Mouse (Mus musculus) gastrocnemius, postnatal 4 days (tissue): ENCODE results near the gene Atp8b4. TPM values are rescaled to one million over a fixed set of nuclear protein-coding genes. Genes with fewer than 3 reads are reported as not detected.

Source experiments
- DNase-seq, 2 experiments: peaks; one replicate each; pipeline ENCODE4 v3.0.0; 2021 to 2022; ENCODE audit warnings: low spot score in 2 of 2, mixed read lengths in 2 of 2
- total RNA-seq, 2 experiments: library from RNA; stranded (reverse); gene quantifications; 2 replicates each; pipeline ENCODE4 v1.2.3; 2021

The Atp8b4 gene
- total RNA-seq, 2 experiments from 2014 or later, result 1.1 to 1.5 TPM

DNA sequence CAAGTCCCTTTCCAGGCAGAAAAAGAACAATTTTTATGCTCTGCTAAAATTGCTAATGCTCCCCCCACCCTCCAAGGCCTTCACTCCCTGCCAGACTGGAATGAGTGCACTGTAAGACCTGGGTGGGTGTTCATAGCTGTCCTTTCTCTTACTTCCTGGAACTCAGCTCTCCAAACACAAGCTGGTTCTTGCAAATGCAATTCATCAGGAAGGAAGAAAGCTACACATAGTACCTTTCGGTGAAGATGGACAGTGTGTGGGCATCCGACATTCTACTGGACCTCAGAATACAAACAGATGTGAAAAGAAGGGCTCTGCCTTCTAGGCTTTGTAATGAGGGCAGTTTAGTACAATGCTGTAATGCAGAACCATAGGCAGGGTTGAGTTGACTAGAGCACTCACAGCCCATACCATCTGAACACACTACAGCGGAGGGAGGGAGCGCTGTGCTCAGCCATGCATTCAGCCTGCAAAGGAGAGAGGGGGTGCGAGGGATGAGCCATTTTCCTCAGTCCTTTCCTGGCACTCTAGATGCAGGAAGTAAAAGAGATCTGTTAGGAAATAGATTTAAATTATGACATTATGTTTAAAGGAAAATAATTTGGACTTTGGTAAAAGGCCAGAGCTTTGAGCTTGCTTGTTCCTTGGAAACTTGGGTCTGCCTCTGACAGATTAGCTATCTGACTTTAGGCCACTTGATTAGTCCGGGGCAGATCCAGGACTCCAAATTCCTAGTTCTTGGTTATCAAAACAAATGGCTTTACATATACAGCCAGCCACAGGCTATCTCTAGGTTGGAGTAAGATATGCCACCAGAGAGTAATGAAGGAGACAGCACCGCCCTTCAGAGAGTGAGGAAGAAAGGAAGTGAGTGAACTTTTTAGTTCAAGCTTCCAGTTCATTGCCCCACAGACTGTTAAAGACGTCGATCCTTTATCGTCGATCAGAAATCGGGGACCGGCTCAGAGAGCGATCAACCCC, 136.4 kb downstream of the Atp8b4 start:
- no peak for DNase-seq

DNA sequence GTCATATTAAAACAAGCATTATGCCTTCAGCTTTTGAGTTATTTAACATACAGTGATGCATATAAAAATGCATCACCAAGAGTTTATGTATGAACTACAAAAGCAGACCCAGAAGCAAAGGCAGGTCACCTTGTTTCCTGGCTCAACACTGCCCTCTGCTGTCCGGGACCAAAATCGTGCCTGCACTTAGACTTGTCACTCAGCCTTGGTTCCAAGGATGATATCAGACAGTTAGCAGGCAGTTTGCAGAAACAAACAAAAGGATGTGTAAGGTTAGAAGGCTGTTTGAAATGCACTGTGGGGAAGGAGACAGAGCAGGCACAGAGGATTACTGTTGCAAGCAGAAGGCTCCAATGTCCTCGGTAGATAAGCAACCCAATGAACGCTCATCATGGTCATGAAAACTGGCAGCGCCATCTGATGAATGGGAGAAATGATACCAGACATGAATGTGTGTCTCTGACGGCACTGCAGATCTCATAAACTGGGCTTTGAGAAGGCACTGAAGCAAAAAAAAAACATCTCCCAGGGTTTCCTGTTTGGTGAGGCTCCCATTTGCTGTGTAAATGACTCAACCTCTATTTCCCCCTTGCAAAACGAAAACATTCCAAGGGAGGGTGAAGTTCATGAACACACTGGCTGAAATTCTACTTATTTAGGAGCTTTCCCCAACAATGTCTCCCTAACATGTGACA, 137.3 kb downstream of the Atp8b4 start:
- peak; percentile 83 to 84 for DNase-seq

DNA sequence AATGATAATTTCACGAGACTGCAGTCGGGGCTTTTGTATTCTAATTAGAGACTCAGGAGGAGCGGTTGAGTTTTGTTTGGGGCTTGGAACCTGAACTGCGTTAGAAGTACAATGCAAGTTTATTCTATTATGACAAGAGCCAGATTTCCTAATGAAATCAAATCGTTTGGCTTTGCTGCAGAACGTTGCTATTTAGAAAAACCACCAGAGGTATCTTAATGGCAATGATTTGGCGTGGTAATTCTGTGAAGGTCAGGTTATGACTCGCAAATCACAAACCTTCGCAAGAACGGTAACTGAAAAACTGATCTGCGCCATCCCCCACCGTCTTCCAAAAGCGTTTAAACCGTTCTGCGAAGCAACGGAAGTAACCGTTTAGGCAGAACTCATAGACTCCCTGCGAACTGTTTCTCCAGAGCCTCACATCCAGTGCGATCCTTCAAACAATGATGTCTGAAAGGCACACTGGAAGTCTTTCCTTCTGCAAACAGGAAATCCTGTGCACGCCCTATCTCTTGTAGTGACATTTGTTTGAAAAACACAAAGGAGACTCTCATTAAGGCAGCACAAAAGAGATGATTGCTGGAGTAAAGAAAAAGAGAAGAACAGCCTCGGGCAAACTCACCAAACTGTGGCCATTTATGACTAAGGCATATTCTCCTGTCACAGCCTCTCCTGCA, 139.2 kb downstream of the Atp8b4 start:
- DNase-seq, result no peak

DNA sequence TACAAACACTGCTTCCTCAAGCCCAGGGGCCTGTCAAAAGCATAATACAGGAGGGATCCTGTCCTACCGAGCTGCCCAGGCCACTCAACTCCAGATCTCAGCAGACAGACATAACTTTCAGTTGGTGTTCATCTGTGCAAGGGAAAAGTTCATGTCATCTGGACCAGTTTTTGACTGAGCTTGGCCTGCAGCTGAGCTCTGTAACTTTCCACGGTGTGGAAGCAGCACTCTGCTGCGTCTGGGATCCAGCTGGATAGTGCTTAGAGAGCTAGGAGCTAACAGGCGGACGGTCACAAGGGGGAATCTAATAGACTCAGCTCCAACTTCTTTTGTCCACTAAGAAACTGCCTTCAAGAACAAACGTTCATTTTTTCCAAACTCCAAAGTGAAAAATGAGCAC, 139.8 kb downstream of the Atp8b4 start:
- DNase-seq, result peak; percentile 40 to 57

DNA sequence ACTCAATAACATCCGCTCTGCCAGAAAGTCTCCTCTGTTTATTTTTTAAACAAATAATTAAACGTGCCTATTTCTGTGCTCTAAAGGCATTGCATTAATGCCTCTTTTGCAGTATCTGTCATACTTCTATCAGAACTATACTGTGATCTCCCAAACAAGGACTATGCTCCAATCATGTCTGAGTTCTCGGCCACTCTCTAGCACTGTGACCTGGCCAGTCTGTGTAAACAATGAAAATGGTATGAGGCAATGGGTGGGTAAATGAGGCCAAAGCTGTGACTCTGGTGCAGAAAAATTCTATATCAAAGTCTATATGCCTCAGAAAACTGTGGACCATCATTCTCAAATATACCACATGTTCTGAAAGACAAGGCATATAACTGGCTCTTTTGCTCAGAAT, 140.5 kb downstream of the Atp8b4 start:
- no peak for DNase-seq

DNA sequence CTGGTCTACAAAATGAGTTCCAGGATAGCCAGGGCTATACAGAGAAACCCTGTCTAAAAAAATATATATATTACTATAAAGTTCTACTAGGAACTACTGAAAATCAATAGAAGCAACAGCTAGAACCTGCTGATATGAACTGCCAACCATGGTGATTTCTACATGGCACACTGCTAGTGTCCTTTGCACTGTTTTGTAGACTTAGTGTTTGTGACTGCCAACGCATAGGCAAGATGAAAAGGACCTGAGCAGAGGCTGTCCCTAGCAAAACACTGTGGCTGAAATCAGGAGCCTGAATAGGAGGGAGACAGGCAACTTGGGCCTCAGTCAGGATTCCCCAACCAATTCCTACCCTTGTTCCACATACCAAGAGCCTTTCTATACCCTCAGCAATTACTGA, 141.2 kb downstream of the Atp8b4 start:
- no peak for DNase-seq

DNA sequence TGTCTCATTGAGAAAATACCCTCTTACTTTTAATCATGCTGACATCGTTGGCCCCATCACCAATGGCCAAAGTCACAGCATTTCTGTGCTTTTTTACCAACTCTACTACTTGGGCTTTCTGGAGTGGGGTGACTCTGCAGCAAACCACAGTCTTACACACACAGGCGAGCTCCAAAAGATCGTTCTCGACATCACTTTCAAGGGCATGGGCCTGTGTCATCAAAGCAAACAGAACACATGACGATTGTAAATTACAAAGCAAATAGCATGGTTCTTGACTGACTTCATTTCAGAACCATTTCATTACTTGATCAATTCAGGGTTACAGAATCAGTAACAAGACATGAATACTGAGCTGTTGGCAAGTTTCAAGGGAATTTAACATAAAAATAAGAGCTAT, 141.7 kb downstream of the Atp8b4 start:
- DNase-seq, result no peak

DNA sequence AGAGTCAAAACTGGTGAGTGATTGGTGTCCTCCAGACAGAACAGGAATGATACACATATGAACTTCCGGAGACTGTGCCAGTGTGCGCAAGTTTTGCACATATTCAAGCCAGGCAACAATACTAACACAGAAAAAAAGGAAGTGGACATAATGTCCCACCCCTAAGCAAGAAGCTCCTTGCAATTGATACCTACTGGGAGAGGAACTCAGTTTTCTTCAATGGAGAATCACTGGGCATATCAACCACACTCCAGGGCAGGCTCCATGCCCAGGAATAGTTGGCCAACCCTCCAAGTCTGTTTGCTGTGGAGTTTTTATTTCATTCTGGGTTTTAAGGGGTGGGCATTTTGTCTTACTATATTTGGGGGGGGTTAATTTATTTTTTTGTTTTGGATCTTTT, 145.2 kb downstream of the Atp8b4 start:
- DNase-seq, result no peak

DNA sequence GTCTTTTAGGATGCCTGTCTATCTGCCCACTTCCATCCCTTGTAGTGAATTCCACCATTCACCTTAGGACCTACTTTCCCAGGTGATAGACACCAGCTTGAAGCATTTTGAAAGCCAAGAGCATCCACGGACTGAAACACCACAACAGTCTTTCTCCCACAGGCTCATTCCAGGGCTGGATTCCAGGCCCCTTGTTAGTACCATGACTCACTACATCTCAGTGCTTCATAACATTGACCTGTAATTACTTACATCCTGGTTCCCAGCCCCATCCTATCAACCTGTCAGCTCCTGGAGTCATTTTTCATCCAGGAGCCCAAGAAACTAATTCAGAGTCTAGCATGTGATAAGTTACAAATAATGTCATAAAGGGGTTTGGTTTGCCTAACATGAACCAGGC, 148.7 kb downstream of the Atp8b4 start:
- no peak for DNase-seq

DNA sequence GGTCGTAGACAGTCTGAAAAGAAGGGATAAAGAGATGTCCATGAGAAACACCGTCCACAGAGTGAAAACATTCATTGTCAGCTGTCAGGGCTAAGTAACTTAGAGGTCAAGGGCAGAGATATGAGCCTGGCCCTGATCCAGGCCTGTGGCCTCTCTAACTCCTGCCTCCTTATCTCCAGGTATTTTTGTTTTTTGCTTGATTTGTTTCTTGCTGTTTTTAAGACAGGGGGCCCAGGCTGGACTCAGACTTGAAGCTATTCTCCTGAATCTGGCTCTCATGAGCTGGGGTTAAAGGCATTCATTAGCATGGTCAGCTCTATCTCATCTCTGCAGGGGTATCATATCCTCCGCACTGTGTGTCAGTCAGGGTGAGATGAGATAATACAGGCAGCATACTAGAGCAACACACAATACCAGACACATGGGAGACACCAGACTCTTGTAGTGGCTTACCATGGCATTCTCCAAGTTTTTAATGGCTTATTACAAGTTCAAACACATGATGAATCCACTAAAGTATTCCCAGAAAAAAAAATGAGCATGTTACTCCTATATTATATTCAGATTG, 157.4 kb downstream of the Atp8b4 start:
- DNase-seq, result no peak

DNA sequence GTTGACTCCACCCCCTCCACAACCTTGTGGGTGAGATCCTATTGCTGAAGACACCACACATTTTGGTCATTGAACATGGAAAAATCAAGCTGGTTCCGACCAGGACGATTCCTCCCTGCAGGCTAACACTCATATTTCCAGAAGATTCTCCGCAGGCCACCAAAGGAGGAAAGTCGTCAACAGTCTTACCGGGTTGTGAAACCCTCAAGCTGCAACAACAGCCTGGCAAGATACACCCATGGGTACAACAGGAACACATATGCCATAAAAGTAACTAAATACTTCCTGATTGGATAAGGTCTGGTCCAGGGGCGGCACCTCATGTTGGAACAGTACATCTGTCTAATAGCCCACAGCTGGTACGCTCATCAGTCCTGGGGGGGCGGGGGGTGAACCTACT, 159.0 kb downstream of the Atp8b4 start:
- no peak for DNase-seq

DNA sequence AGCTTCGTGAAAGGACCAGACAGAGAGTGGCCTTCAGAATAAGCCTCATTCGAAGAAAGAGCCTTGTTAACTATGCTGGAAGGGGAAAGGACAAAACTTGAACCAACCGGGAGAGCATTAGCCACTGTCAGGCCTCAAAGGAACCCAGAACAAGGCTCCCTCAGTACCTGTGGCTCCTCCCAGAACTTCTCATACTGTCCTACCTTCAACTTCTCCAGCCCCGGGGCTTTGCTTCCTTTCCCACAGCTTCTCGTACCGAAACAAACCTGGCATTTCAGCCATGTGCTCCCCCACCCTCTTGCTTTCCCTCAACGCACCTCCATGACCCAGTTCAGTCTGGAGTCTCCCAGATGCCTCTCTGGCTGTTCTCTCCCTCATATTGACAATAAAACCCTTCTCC, 160.3 kb downstream of the Atp8b4 start:
- no peak for DNase-seq

DNA sequence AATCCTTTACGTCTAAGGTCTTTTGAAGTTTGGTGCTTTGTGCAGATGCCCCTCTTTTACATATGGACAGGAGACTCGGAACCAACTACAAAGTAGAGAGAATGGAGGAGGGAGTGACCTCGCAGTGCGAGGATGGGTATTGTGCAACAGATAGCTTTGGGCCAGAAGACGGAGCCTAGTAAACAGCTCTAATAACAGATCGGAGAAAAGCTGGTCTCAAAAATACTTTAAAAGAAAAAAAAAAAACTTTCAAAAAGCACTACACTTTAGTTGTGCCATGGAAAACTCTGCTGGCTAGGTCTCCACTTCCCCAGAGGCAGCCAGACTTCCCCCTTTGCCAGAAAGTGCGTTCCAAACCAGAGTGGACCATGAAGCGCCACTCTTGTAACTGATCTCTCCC, 161.0 kb downstream of the Atp8b4 start:
- no peak for DNase-seq

DNA sequence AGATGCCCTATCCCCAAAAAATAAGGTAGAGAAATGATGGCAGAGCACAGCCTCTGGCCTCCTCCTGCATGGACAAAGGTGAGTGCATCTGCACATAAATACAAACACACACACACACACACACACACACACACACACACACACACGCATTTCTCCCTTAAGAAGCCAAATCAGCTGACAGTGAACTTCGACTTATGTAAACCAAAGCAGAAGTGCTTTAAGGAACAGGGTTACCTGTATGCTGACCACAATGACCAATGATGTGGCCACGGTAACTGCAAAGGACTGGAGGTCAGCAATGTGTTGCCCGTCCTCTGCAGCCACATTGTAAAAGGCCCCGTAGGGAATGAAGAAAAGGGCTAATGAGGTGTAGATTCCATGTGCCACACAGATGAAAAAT, 163.3 kb downstream of the Atp8b4 start:
- DNase-seq, result no peak

DNA sequence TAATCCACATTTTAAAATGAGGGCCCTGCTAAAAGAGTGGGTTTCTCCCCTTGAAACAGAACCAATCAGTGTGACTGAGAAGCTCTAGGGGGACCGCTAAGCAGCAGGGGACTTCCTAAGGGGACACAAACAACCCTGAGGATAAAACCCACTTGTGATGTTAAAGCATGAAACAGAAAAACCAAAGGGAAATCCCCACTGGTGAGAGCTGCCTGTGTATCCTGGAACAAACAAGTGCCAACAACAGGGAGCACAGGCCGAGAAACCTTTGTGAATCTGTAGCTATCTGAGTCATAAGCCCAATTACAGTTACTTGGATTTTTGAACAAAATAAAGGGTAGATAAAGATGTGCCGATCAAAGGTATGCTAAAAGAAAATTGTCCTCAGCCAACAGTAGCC, 168.7 kb downstream of the Atp8b4 start:
- no peak for DNase-seq

DNA sequence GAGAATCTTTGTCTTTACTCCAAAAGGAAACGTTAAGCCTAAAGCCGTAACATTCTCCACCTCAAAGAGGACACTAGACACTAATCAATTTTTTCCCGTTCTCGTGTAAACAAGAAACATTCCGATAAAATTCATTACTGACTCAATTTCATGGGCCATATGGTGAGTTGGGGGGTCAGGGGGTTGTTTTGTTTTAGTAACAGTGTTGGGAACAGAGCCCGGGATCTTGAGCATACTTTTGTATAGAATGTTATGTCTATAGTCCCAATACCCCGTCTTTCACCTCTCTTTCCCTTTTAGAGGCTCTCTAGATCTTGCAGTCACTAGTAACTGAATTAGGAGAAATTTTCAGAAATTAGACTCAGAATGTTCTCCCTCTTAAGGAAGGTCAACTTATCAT, 177.3 kb downstream of the Atp8b4 start:
- no peak for DNase-seq

DNA sequence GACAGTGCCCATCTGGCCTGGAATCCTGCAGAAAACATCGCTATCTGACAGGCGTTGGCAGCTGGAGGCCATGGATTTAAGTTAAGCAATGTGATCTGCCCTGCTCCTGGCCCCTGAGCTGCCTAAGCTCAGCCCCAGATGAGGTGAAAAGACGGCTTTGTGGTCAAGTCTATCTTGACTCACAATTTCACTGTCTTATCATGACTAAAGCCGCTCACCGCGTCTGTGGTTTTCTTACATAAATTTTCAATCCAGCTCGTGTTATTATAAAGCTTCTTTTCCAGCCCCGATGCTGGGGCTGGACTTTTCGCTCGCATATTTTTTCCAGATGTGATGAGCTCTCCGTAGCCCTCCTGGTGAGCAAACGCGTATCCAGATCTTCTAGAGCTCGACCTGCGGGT, 177.8 kb downstream of the Atp8b4 start:
- DNase-seq, result peak in 1 of 2 experiments; percentile 13

DNA sequence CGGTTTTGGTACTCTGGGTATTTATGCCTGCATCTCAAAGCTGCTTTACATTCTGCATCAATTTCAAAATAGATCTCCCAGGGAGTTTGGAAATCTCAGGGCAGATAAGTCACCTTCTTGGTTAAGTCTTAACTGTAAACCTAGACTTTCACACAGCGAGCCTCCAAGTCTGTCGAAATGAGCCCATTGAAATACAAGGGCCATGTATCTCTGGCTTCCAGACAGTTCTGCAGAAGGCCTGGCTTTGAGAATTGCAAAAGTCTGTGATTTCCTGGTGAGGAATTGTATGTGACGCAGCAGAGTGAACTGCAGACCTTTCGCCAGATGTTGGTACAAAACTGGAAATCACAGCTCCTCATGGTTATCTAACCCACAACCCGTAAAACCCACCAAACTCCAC, 182.4 kb downstream of the Atp8b4 start:
- no peak for DNase-seq

DNA sequence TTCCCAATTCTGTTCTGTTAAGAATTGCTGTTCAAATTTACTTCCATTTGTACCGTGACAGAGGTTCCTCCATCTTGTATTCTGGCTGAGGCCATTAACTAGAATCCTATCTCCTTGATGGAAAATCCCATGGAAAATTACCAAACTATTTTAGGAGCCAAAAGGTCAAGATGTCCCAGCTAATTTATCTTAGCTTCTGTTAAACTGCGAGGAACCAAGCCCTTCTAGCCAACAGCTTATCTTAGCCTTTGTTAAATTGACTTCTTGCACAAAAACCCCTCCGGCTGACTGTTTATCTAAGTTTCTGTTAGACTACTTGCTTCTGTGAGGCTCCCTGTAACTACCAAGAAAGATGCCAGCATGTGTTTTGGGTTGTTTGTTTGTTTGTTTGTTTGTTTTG, 183.5 kb downstream of the Atp8b4 start:
- no peak for DNase-seq

DNA sequence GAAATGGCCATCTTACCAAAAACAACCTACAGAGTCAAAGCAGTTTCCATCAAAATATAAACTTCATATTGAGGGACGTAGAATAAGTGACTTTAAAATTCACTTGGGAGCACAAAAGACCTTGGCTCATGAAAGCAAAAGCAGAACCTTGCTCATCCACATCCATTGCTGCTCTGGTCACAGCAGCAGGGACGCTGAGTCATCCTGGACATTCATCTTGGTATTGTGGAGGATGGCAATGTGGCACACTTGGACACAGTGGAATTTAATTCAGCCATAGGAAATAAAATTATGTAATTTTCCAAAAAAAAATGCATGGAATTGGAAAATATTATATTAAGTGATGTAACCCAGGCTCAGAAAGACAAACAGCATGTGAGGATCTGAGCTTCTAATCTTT, 184.1 kb downstream of the Atp8b4 start:
- no peak for DNase-seq

DNA sequence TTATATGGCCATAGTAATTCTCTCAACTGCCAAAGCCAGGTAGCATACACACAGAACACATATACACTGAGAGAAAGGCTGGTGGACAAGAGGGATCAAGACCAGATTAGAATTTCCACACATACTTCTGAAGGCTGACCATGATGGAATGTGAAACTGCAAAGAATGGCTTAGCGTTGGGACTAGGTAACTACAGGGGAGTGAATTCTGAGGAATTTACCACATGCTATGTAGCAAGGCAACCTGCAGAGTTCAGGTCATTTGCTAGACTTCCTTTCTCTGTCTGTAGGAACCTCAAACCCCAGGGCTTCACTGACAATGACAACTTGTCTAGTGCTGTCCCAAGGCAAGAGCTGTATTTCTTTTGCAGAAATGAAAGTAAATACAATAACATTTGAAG, 189.4 kb downstream of the Atp8b4 start:
- DNase-seq, result no peak

DNA sequence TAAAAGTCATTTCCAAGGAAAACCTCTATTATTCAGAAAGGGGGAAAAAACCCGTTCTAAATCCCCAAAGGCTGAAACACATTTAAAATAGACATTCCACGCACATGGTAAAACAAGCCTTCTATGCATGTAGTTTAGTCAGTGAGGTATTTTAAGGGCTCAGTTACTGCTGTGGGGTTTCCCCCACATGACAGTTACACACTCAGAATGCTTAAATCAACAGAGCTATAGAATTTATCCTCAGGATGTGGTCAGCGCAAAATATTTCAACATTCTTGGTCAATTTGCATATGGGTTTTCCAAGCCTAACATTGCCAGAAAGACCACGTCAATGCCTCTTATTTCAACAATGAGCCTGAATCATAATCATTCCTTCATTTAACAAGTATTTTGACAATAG, 190.5 kb downstream of the Atp8b4 start:
- no peak for DNase-seq
